Mouse (Mus musculus): ENCODE results near the gene Olfr1243. TPM values are rescaled to one million over a fixed set of nuclear protein-coding genes. Genes with fewer than 3 reads are reported as not detected.
"Not testable (repeated sequence)": the region's sequence is repeated elsewhere in the genome, so short reads cannot be mapped to it uniquely, and the experiment has no call there.

Gene Olfr1243
- total RNA-seq (2021) = not detected
- not detected in 2 replicates for polyA plus RNA-seq (2012; rRNA removed)
- long read RNA-seq = 0 reads

DNA sequence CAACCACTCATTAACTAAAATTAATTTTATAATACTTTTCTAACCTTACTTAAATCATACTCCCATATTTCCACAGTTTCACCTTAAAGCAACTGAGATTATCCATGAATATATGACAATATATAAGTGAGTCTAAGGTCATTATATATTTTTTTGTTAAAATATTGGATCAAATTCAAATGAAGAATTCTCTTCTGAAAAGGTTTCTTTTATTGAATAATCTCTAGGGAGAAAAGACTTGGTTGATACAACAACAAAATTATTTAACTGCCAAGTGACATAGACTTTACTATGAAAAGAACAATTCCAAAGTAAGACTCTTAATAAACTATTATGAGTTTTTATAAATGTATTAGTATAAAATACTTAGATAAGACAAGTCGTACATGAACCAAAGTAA lies at the start of gene Olfr1243:
Gene Olfr1243, minus strand, starts transcription at position 101 of the 400 bp plus-strand sequence.
- DNase-seq = no peak
- H3K27me3 ChIP-seq (ENCODE audit: control insufficient read depth, insufficient read depth, low read length) = no peaks in the 10 kb centered on the region
- H3K4me1 ChIP-seq (ENCODE audit: control insufficient read depth, insufficient read depth, low read length) = no peaks in the 10 kb centered on the region
- no peaks in the 10 kb centered on the region for H3K36me3 ChIP-seq (ENCODE audit: control insufficient read depth, insufficient read depth, low read length)
- no peak within 1 kb of the TSS for H3K4me3 ChIP-seq
- TF ChIP-seq EP300 (IDR thresholded peaks at IDR 0.05; ENCODE audit: insufficient read depth, low read depth, low read length) = no peak
- TF ChIP-seq POLR2A (IDR thresholded peaks at IDR 0.05; ENCODE audit: insufficient read depth, low read depth, low read length) = no peak
- TF ChIP-seq CTCF (IDR thresholded peaks at IDR 0.05) = no peak
- WGBS = 77% methylated on average over 1 of the region's 1 CpGs
- H3K79me2 ChIP-seq (replicated peaks; ENCODE audit: control insufficient read depth, insufficient read depth, low read length) = no peaks in the 10 kb centered on the region
- H3K9ac ChIP-seq (ENCODE audit: low read depth, low read length) = no peak within 1 kb of the TSS
- H3K27ac ChIP-seq = no peak within 1 kb of the TSS
- intact Hi-C loops (cut with DNase I) = no loop called here

DNA sequence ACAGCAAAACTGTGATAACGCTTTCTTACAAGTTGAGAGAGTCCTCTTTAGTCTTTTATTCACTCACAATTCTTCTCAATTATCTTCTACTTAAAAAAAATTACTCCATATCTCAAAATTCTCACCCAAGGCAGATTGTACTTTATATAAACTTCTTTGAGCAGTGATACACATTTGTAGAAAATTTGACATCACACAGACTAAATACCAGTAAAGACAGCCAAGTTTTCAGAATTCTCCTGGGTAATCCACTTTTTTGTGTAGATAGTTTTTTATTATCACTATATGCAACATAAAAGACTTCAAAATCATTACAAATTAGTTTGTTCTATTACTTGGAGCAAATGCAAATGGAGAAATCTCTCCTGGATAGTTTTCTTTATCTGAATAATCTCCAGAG lies 47.1 kb upstream of the Olfr1243 start, which contains the start of gene Olfr1245:
Gene Olfr1245, minus strand, starts transcription at position 101 of the 400 bp plus-strand sequence.
- Histone ChIP-seq H3K79me2 (replicated peaks; ENCODE audit: control insufficient read depth, insufficient read depth, low read length) (no peaks in the 10 kb centered on the region), H3K27me3 (ENCODE audit: control insufficient read depth, insufficient read depth, low read length) (no peaks in the 10 kb centered on the region), H3K36me3 (ENCODE audit: control insufficient read depth, insufficient read depth, low read length) (no peaks in the 10 kb centered on the region), H3K27ac (no peak within 1 kb of the TSS), H3K4me1 (ENCODE audit: control insufficient read depth, insufficient read depth, low read length) (no peaks in the 10 kb centered on the region), H3K9ac (ENCODE audit: low read depth, low read length) (no peak within 1 kb of the TSS), H3K4me3 (no peak within 1 kb of the TSS)
- WGBS = 72% methylated on average over 1 of the region's 1 CpGs
- intact Hi-C loops (cut with DNase I) = no loop called here
- DNase-seq = no peak
- TF ChIP-seq EP300 (IDR thresholded peaks at IDR 0.05; ENCODE audit: insufficient read depth, low read depth, low read length) = no peak
- no peak for TF ChIP-seq POLR2A (IDR thresholded peaks at IDR 0.05; ENCODE audit: insufficient read depth, low read depth, low read length)
- TF ChIP-seq CTCF (IDR thresholded peaks at IDR 0.05) = no peak

GRCm38 (mm10) chr2:89562706-89563105 lies 31.4 kb upstream of the Olfr1243 start:
- H3K27ac ChIP-seq; H3K27me3 ChIP-seq (ENCODE audit: control insufficient read depth, insufficient read depth, low read length); DNase-seq; H3K4me3 ChIP-seq; intact Hi-C loops (cut with DNase I); H3K36me3 ChIP-seq (ENCODE audit: control insufficient read depth, insufficient read depth, low read length); H3K9ac ChIP-seq (ENCODE audit: low read depth, low read length); H3K4me1 ChIP-seq (ENCODE audit: control insufficient read depth, insufficient read depth, low read length); H3K79me2 ChIP-seq (replicated peaks; ENCODE audit: control insufficient read depth, insufficient read depth, low read length): not testable (repeated sequence)
- 53% methylated on average over 2 of the region's 2 CpGs for WGBS

- TF ChIP-seq EP300 (IDR thresholded peaks at IDR 0.05; ENCODE audit: insufficient read depth, low read depth, low read length) (no peak), POLR2A (IDR thresholded peaks at IDR 0.05; ENCODE audit: insufficient read depth, low read depth, low read length) (no peak), CTCF (IDR thresholded peaks at IDR 0.05) (peak; percentile 26)
- Histone ChIP-seq H3K4me1 (ENCODE audit: control insufficient read depth, insufficient read depth, low read length) (no peaks in the 10 kb centered on the region), H3K27ac (no peak overlapping the region), H3K27me3 (ENCODE audit: control insufficient read depth, insufficient read depth, low read length) (no peaks in the 10 kb centered on the region), H3K9ac (ENCODE audit: low read depth, low read length) (no peak overlapping the region), H3K79me2 (replicated peaks; ENCODE audit: control insufficient read depth, insufficient read depth, low read length) (no peaks in the 10 kb centered on the region), H3K36me3 (ENCODE audit: control insufficient read depth, insufficient read depth, low read length) (no peaks in the 10 kb centered on the region), H3K4me3 (no peak overlapping the region)
- DNase-seq = no peak
- intact Hi-C loops (cut with DNase I) = no loop called here
- WGBS = 50% methylated on average over 2 of the region's 2 CpGs
Observed at GRCm38 (mm10) chr2:89544516-89544915, 13.2 kb upstream of the Olfr1243 start.

GRCm38 (mm10) chr2:89539923-89540322 lies 8.6 kb upstream of the Olfr1243 start:
- no peak overlapping the region for H3K9ac ChIP-seq (ENCODE audit: low read depth, low read length)
- H3K27ac ChIP-seq = no peak overlapping the region
- no peak for DNase-seq
- H3K4me3 ChIP-seq = no peak overlapping the region
- H3K4me1 ChIP-seq (ENCODE audit: control insufficient read depth, insufficient read depth, low read length) = no peaks in the 10 kb centered on the region
- TF ChIP-seq EP300 (IDR thresholded peaks at IDR 0.05; ENCODE audit: insufficient read depth, low read depth, low read length) (no peak), CTCF (IDR thresholded peaks at IDR 0.05) (no peak), POLR2A (IDR thresholded peaks at IDR 0.05; ENCODE audit: insufficient read depth, low read depth, low read length) (no peak)
- intact Hi-C loops (cut with DNase I) = no loop called here
- H3K27me3 ChIP-seq (ENCODE audit: control insufficient read depth, insufficient read depth, low read length) = no peaks in the 10 kb centered on the region
- 31% methylated on average over 1 of the region's 1 CpGs for WGBS
- H3K36me3 ChIP-seq (ENCODE audit: control insufficient read depth, insufficient read depth, low read length) = no peaks in the 10 kb centered on the region
- no peaks in the 10 kb centered on the region for H3K79me2 ChIP-seq (replicated peaks; ENCODE audit: control insufficient read depth, insufficient read depth, low read length)

DNA sequence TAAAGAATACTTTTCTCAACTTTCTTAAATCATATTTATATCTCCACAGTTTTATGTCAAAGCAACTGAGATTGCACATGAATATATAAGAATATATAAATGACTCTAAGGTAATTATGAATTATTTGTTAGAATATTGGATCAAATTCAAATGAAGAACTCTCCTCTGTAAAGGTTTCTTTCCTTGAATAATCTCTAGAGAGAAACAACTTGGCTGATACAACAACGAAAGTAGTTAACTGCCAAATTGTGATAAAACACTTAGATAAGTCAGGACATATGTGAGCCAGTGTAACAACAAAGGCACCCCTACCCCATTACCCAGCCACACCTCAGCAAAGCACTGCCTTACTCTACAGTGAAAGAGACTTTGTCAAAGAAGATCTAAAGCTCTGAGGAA lies 33.1 kb downstream of the Olfr1243 start, which contains the start of gene Olfr1242:
Gene Olfr1242, minus strand, starts transcription at position 101 of the 400 bp plus-strand sequence.
- TF ChIP-seq POLR2A (IDR thresholded peaks at IDR 0.05; ENCODE audit: insufficient read depth, low read depth, low read length) (no peak), CTCF (IDR thresholded peaks at IDR 0.05) (no peak), EP300 (IDR thresholded peaks at IDR 0.05; ENCODE audit: insufficient read depth, low read depth, low read length) (no peak)
- DNase-seq = no peak
- H3K27me3 ChIP-seq (ENCODE audit: control insufficient read depth, insufficient read depth, low read length) = no peaks in the 10 kb centered on the region
- H3K4me1 ChIP-seq (ENCODE audit: control insufficient read depth, insufficient read depth, low read length) = no peaks in the 10 kb centered on the region
- H3K27ac ChIP-seq = no peak within 1 kb of the TSS
- H3K36me3 ChIP-seq (ENCODE audit: control insufficient read depth, insufficient read depth, low read length) = no peaks in the 10 kb centered on the region
- H3K79me2 ChIP-seq (replicated peaks; ENCODE audit: control insufficient read depth, insufficient read depth, low read length) = no peaks in the 10 kb centered on the region
- H3K9ac ChIP-seq (ENCODE audit: low read depth, low read length) = no peak within 1 kb of the TSS
- WGBS = 63% methylated on average over 1 of the region's 1 CpGs
- intact Hi-C loops (cut with DNase I) = no loop called here
- no peak within 1 kb of the TSS for H3K4me3 ChIP-seq

Measured in heart, adult 2 months (tissue).